ENCODE assay signal across 22 mouse cellular contexts in the genomic region with DNA sequence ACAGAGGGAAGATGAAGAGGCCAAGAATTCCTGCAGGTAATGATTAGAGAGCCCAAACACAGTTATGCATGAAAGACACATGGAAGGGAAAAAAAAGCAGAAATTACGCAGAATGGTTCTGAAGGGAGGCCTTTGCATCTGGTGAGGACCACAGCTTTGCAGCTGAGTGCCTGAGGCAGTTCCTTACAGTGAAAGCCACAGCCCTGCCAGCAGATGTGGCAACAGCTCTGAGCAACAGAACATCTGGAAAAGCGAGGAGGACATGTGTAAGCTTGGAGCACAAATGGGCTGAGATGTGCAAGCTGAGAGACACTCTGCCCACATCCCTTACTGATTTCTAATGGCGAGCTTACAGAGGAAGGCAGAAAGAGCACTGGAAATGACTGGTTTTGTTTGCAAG.
"Had no signal": no experiment of that assay in that cellular context is flagged by ENCODE, and none has a peak within 500 bp of the region (broad histone marks: within the 10 kb centered on the region; RNA-seq: fewer than 3 reads in every experiment).

No protein-coding gene starts in this region.

- H3K4me3 ChIP-seq: heart, embryonic 10.5 days; heart, embryonic 12.5 days; hindbrain, embryonic 13.5 days; hindbrain, embryonic 15.5 days; layer of hippocampus, adult 2 months; left cerebral cortex, adult 2 months; limb, embryonic 13.5 days; liver, embryonic 13.5 days; liver, embryonic 15.5 days had no signal

- H3K9ac ChIP-seq: heart, embryonic 12.5 days; hindbrain, embryonic 13.5 days; hindbrain, embryonic 15.5 days; limb, embryonic 13.5 days; liver, embryonic 13.5 days; liver, embryonic 15.5 days had no signal

- ATAC-seq: hindbrain, postnatal 0 days; intestine, embryonic 16.5 days had no signal

- H3K27ac ChIP-seq: heart, embryonic 10.5 days; hindbrain, embryonic 13.5 days; hindbrain, embryonic 15.5 days; hindbrain, postnatal 0 days; layer of hippocampus, adult 2 months; left cerebral cortex, adult 2 months; limb, embryonic 13.5 days; liver, embryonic 13.5 days; liver, embryonic 15.5 days had no signal

- DNase-seq: gastrocnemius, postnatal 14 days; gastrocnemius, postnatal 36 days; heart, adult 18-20 months; heart, postnatal 10 days; kidney, adult 18-20 months; kidney, adult 8-10 months; kidney, postnatal 10 days; kidney, postnatal 25 days; kidney, postnatal 4 days; liver; liver, embryonic 13.5 days had no signal

- H3K4me1 ChIP-seq: heart, embryonic 10.5 days; heart, embryonic 12.5 days; hindbrain, embryonic 13.5 days; hindbrain, embryonic 15.5 days; limb, embryonic 13.5 days; liver, embryonic 13.5 days; liver, embryonic 15.5 days had no signal

- H3K27me3 ChIP-seq: heart, embryonic 12.5 days; hindbrain, embryonic 13.5 days; hindbrain, embryonic 15.5 days; limb, embryonic 13.5 days; liver, embryonic 13.5 days; liver, embryonic 15.5 days had no signal

- H3K36me3 ChIP-seq: heart, embryonic 10.5 days; heart, embryonic 12.5 days; hindbrain, embryonic 15.5 days; limb, embryonic 13.5 days; liver, embryonic 13.5 days; liver, embryonic 15.5 days had no signal

- H3K4me2 ChIP-seq: heart, embryonic 12.5 days; hindbrain, embryonic 13.5 days; hindbrain, embryonic 15.5 days; limb, embryonic 13.5 days; liver, embryonic 11.5 days; liver, embryonic 13.5 days; liver, embryonic 15.5 days had no signal

- H3K9me3 ChIP-seq: hindbrain, embryonic 15.5 days; limb, embryonic 13.5 days; liver, embryonic 13.5 days; liver, embryonic 15.5 days had no signal
